Mouse (Mus musculus) heart, embryonic 11.5 days (tissue): ENCODE results near the gene Mcrip2. TPM values are rescaled to one million over a fixed set of nuclear protein-coding genes. Genes with fewer than 3 reads are reported as not detected.

Experiments used
- microRNA-seq: library from miRNA; unstranded; fragments of <30 nt; microRNA quantifications from one replicate; pipeline ENCODE4, GENCODE M21; 2016; ENCODE audit warnings: borderline number of aligned reads
- polyA plus RNA-seq: library from polyadenylated mRNA; unstranded; fragments of >200 nt; fragmentation: Nextera tagmentation; extraction: Ambion mirVana; gene quantifications from 2 replicates; pipeline ENCODE4 v1.2.1, GENCODE M21; 2014

The Mcrip2 gene
- polyA plus RNA-seq, 1 experiment from 2014 or later = 168 TPM

Small RNAs within 50 kb of the gene (microRNA-seq; reads per million reads assigned to microRNA genes)
- gene Mir3082 = 0.20 reads per million

Other genes with a start within 250 kb of the Mcrip2 start
- gene Gng13, start 151.6 kb downstream of the Mcrip2 start, polyA plus RNA-seq = 2.1 and 2.7 TPM in 2 replicates
- gene Chtf18, start 141.3 kb downstream of the Mcrip2 start, polyA plus RNA-seq = 12.6 and 12.8 TPM in 2 replicates
- gene Rpusd1, start 141.1 kb downstream of the Mcrip2 start, polyA plus RNA-seq = 11.7 and 12.9 TPM in 2 replicates
- gene Mslnl, start 132.7 kb downstream of the Mcrip2 start, polyA plus RNA-seq = not detected in 2 replicates
- gene Msln, start 114.4 kb downstream of the Mcrip2 start, polyA plus RNA-seq = 3.1 and 3.4 TPM in 2 replicates
- gene Narfl, start 95.0 kb downstream of the Mcrip2 start, polyA plus RNA-seq = 27.9 and 31.8 TPM in 2 replicates
- gene Haghl, start 83.1 kb downstream of the Mcrip2 start, polyA plus RNA-seq = 47.2 and 52.3 TPM in 2 replicates
- gene Ccdc78, start 82.2 kb downstream of the Mcrip2 start, polyA plus RNA-seq = 0.13 TPM in 1 of 2 replicates, not detected in the other
- 71.8 and 74.0 TPM in 2 replicates for gene Fam173a, start 75.9 kb downstream of the Mcrip2 start, polyA plus RNA-seq
- 0.29 TPM in 1 of 2 replicates, not detected in the other for gene AC134908.4, start 73.1 kb downstream of the Mcrip2 start, polyA plus RNA-seq
- 6.2 and 8.3 TPM in 2 replicates for gene Metrn, start 71.6 kb downstream of the Mcrip2 start, polyA plus RNA-seq
- gene Fbxl16, start 59.7 kb downstream of the Mcrip2 start, polyA plus RNA-seq = 1.1 and 1.4 TPM in 2 replicates
- 14.4 and 17.7 TPM in 2 replicates for gene Wdr24, start 45.1 kb downstream of the Mcrip2 start, polyA plus RNA-seq
- gene Jmjd8, start 39.9 kb downstream of the Mcrip2 start, polyA plus RNA-seq = 30.9 and 42.6 TPM in 2 replicates
- 292 and 322 TPM in 2 replicates for gene Stub1, start 35.4 kb downstream of the Mcrip2 start, polyA plus RNA-seq
- gene Rhbdl1, start 31.5 kb downstream of the Mcrip2 start, polyA plus RNA-seq = 1.9 and 2.5 TPM in 2 replicates
- 0.70 and 1.1 TPM in 2 replicates for gene Gm20683, start 27.0 kb downstream of the Mcrip2 start, polyA plus RNA-seq
- 9.6 and 11.9 TPM in 2 replicates for gene Rhot2, start 23.9 kb downstream of the Mcrip2 start, polyA plus RNA-seq
- 12.3 and 14.0 TPM in 2 replicates for gene Wdr90, start 7.3 kb downstream of the Mcrip2 start, polyA plus RNA-seq
- 42.7 and 46.0 TPM in 2 replicates for gene Mettl26, start 6.3 kb upstream of the Mcrip2 start, polyA plus RNA-seq
- 0.17 and 0.47 TPM in 2 replicates for gene Wfikkn1, start 12.1 kb upstream of the Mcrip2 start, polyA plus RNA-seq
- gene Rab40c, start 51.0 kb upstream of the Mcrip2 start, polyA plus RNA-seq = 11.0 and 11.7 TPM in 2 replicates
- 71.2 and 77.1 TPM in 2 replicates for gene Pigq, start 76.2 kb upstream of the Mcrip2 start, polyA plus RNA-seq
- gene Nhlrc4, start 76.2 kb upstream of the Mcrip2 start, polyA plus RNA-seq = 0.34 and 0.42 TPM in 2 replicates
- 0.14 and 0.25 TPM in 2 replicates for gene A930017K11Rik, start 83.8 kb upstream of the Mcrip2 start, polyA plus RNA-seq
- gene Capn15, start 117.0 kb upstream of the Mcrip2 start, polyA plus RNA-seq = 12.7 and 15.2 TPM in 2 replicates
- 11.9 and 12.8 TPM in 2 replicates for gene Rab11fip3, start 200.8 kb upstream of the Mcrip2 start, polyA plus RNA-seq
- gene Decr2, start 221.6 kb upstream of the Mcrip2 start, polyA plus RNA-seq = 30.5 and 34.3 TPM in 2 replicates
- 81.7 and 84.2 TPM in 2 replicates for gene Nme4, start 226.8 kb upstream of the Mcrip2 start, polyA plus RNA-seq
- gene Tmem8, start 244.5 kb upstream of the Mcrip2 start, polyA plus RNA-seq = 0.20 and 0.33 TPM in 2 replicates